Mouse (Mus musculus): ENCODE results near the gene B4galt7. TPM values are rescaled to one million over a fixed set of nuclear protein-coding genes. Genes with fewer than 3 reads are reported as not detected.
A peak's percentile ranks its signal among the peaks of the same experiment; 100 is the strongest.
"Not testable (repeated sequence)": the region's sequence is repeated elsewhere in the genome, so short reads cannot be mapped to it uniquely, and the experiment has no call there.

B4galt7 gene
- total RNA-seq, 2 experiments from 2014 or later = 22.8 to 24.3 TPM

GRCm38 (mm10) chr13:55606899-55607623 lies 7.4 kb downstream of the B4galt7 start:
- peak; percentile 52 to 57 for DNase-seq (ENCODE audit: low spot score in 2 of 2)
- no peak for TF ChIP-seq CTCF (conservative IDR thresholded peaks at IDR 0.05)
- peak overlapping the region; percentile 84 for H3K27ac ChIP-seq
- no peak overlapping the region for H3K4me3 ChIP-seq

GRCm38 (mm10) chr13:55607624-55608006 lies 7.9 kb downstream of the B4galt7 start:
- Histone ChIP-seq H3K27ac (peak overlapping the region; percentile 84), H3K4me3 (no peak overlapping the region)
- DNase-seq (ENCODE audit: low spot score in 2 of 2) = no peak
- no peak for TF ChIP-seq CTCF (conservative IDR thresholded peaks at IDR 0.05)

GRCm38 (mm10) chr13:55611996-55612395 lies 12.3 kb downstream of the B4galt7 start:
- H3K4me3 ChIP-seq = no peak overlapping the region
- DNase-seq (ENCODE audit: low spot score in 2 of 2) = no peak
- H3K27ac ChIP-seq = no peak overlapping the region
- no peak for TF ChIP-seq CTCF (conservative IDR thresholded peaks at IDR 0.05)

- DNase-seq (ENCODE audit: low spot score in 2 of 2) = no peak
- no peak for TF ChIP-seq CTCF (conservative IDR thresholded peaks at IDR 0.05)
- H3K27ac ChIP-seq = no peak overlapping the region
Measured at GRCm38 (mm10) chr13:55613471-55613870, 13.8 kb downstream of the B4galt7 start.

GRCm38 (mm10) chr13:55619328-55619727 lies 19.6 kb downstream of the B4galt7 start:
- DNase-seq (ENCODE audit: low spot score in 2 of 2) = no peak
- Histone ChIP-seq H3K4me3 (no peak overlapping the region), H3K27ac (no peak overlapping the region)
- TF ChIP-seq CTCF (conservative IDR thresholded peaks at IDR 0.05) = no peak

More at GRCm38 (mm10) chr13:55613471-55613870, 13.8 kb downstream of the B4galt7 start:
- H3K4me3 ChIP-seq = no peak overlapping the region

- no peak for DNase-seq (ENCODE audit: low spot score in 2 of 2)
- Histone ChIP-seq H3K4me3 (no peak overlapping the region), H3K27ac (no peak overlapping the region)
- TF ChIP-seq CTCF (conservative IDR thresholded peaks at IDR 0.05) = no peak
Measured at GRCm38 (mm10) chr13:55620275-55620674, 20.6 kb downstream of the B4galt7 start.

- DNase-seq (ENCODE audit: low spot score in 2 of 2) = not testable (repeated sequence)
- peak overlapping the region; percentile 90 for H3K4me3 ChIP-seq
- H3K27ac ChIP-seq = peak overlapping the region; percentile 99
Measured at GRCm38 (mm10) chr13:55622156-55622648, 22.5 kb downstream of the B4galt7 start.

- Histone ChIP-seq H3K4me3 (peak within 1 kb of the TSS; percentile 90), H3K27ac (peak within 1 kb of the TSS; percentile 99)
- TF ChIP-seq CTCF (conservative IDR thresholded peaks at IDR 0.05) = no peak
- peak; percentile 77 to 83 for DNase-seq (ENCODE audit: low spot score in 2 of 2)
Measured at GRCm38 (mm10) chr13:55622649-55623541, 23.2 kb downstream of the B4galt7 start, which contains the start of gene Caml. Gene Caml, plus strand, starts transcription at chr13:55623005.

GRCm38 (mm10) chr13:55634639-55635127 lies 35.0 kb downstream of the B4galt7 start, which contains the start of gene Ddx46:
Gene Ddx46, plus strand, starts transcription at chr13:55635027.
- Histone ChIP-seq H3K27ac (peak within 1 kb of the TSS; percentile 90), H3K4me3 (peak within 1 kb of the TSS; percentile 89)
- peak; percentile 98 for TF ChIP-seq CTCF (conservative IDR thresholded peaks at IDR 0.05)
- peak; percentile 87 to 93 for DNase-seq (ENCODE audit: low spot score in 2 of 2)

GRCm38 (mm10) chr13:55635146-55635571 lies 35.5 kb downstream of the B4galt7 start:
- no peak for DNase-seq (ENCODE audit: low spot score in 2 of 2)
- H3K27ac ChIP-seq = peak overlapping the region; percentile 90
- no peak for TF ChIP-seq CTCF (conservative IDR thresholded peaks at IDR 0.05)

GRCm38 (mm10) chr13:55636185-55636983 lies 36.7 kb downstream of the B4galt7 start:
- DNase-seq (ENCODE audit: low spot score in 2 of 2) = no peak
- Histone ChIP-seq H3K4me3 (peak overlapping the region; percentile 24; the same call in 1 of the 2 replicates), H3K27ac (peak overlapping the region; percentile 47; the same call in 1 of the 2 replicates)
- TF ChIP-seq CTCF (conservative IDR thresholded peaks at IDR 0.05) = no peak

More at GRCm38 (mm10) chr13:55635146-55635571, 35.5 kb downstream of the B4galt7 start:
- peak overlapping the region; percentile 89 for H3K4me3 ChIP-seq

- H3K4me3 ChIP-seq, H3K27ac ChIP-seq: not testable (repeated sequence)
- DNase-seq (ENCODE audit: low spot score in 2 of 2) = peak; percentile 69 to 87
- TF ChIP-seq CTCF (conservative IDR thresholded peaks at IDR 0.05) = peak; percentile 86
Measured at GRCm38 (mm10) chr13:55640480-55640879, 40.8 kb downstream of the B4galt7 start.
